ENCODE assay signal across 36 mouse cellular contexts in genomic region chr16:36389060-36389459, GRCm38 (mm10). TPM values are rescaled to one million over a fixed set of nuclear protein-coding genes. Genes with fewer than 3 reads are reported as not detected.
DNase-seq lines count a peak whose midpoint lies in the region; ATAC-seq and TF ChIP-seq lines count a peak whose summit lies in the region.
"Had no signal": no experiment of that assay in that cellular context is flagged by ENCODE, and none has a peak within 500 bp of the region (broad histone marks: within the 10 kb centered on the region; RNA-seq: fewer than 3 reads in every experiment).

No protein-coding gene starts in this region.

- no peaks in the 10 kb centered on the region for H3K9me3 ChIP-seq in kidney, embryonic 16.5 days (ENCODE audit: low read length)
- no peaks in the 10 kb centered on the region for H3K9me3 ChIP-seq in embryonic facial prominence, embryonic 12.5 days
- H3K9me3 ChIP-seq in limb, embryonic 14.5 days (ENCODE audit: control insufficient read depth, low read length), result no peaks in the 10 kb centered on the region
- H3K9me3 ChIP-seq: embryonic facial prominence, embryonic 13.5 days; heart, embryonic 10.5 days; hindbrain, embryonic 15.5 days had no signal

- H3K36me3 ChIP-seq in kidney, embryonic 16.5 days (ENCODE audit: insufficient read depth, low read length), result no peaks in the 10 kb centered on the region
- no peaks in the 10 kb centered on the region for H3K36me3 ChIP-seq in embryonic facial prominence, embryonic 12.5 days
- H3K36me3 ChIP-seq in limb, embryonic 14.5 days (ENCODE audit: control insufficient read depth, insufficient read depth, low read length), result no peaks in the 10 kb centered on the region
- H3K36me3 ChIP-seq: embryonic facial prominence, embryonic 13.5 days; heart, embryonic 10.5 days; hindbrain, embryonic 15.5 days had no signal

- H3K4me2 ChIP-seq in kidney, embryonic 16.5 days (replicated peaks; ENCODE audit: low read depth, low read length), result peak overlapping the region; percentile 20; the same call in 1 of the 2 replicates
- H3K4me2 ChIP-seq in embryonic facial prominence, embryonic 12.5 days (replicated peaks), result no peak overlapping the region
- no peak overlapping the region for H3K4me2 ChIP-seq in limb, embryonic 14.5 days (replicated peaks; ENCODE audit: low read depth, low read length, severe bottlenecking)
- H3K4me2 ChIP-seq: embryonic facial prominence, embryonic 13.5 days; hindbrain, embryonic 15.5 days; liver, embryonic 11.5 days had no signal

- H3K4me3 ChIP-seq in kidney, embryonic 16.5 days (ENCODE audit: low read length), result no peak overlapping the region
- H3K4me3 ChIP-seq in embryonic facial prominence, embryonic 12.5 days, result no peak overlapping the region
- H3K4me3 ChIP-seq in limb, embryonic 14.5 days (replicated peaks; ENCODE audit: low read length), result no peak overlapping the region
- H3K4me3 ChIP-seq: embryonic facial prominence, embryonic 13.5 days; gastrocnemius, adult 2 months; heart, embryonic 10.5 days; hindbrain, embryonic 15.5 days had no signal

- H3K9ac ChIP-seq in kidney, embryonic 16.5 days (replicated peaks; ENCODE audit: low read length), result no peak overlapping the region
- H3K9ac ChIP-seq in embryonic facial prominence, embryonic 12.5 days, result no peak overlapping the region
- H3K9ac ChIP-seq in limb, embryonic 14.5 days (ENCODE audit: low read depth, low read length, severe bottlenecking), result no peak overlapping the region
- H3K9ac ChIP-seq: embryonic facial prominence, embryonic 13.5 days; hindbrain, embryonic 15.5 days; liver, postnatal 0 days had no signal

- ATAC-seq in kidney, embryonic 16.5 days (ENCODE audit: low FRiP score, low TSS enrichment), result no peak
- 0 out of 2 replicates have a peak, but pooled peaks have one; percentile 41 for ATAC-seq in embryonic facial prominence, embryonic 12.5 days (ENCODE audit: insufficient number of reproducible peaks, insufficient read depth, low FRiP score, low TSS enrichment)
- ATAC-seq in limb, embryonic 14.5 days (ENCODE audit: low FRiP score, low read depth), result no peak
- no peak for ATAC-seq in granulocyte monocyte progenitor cell, adult 5-6 weeks (replicated peaks; ENCODE audit: poor library complexity, severe bottlenecking)
- ATAC-seq in inflammation-experienced regulatory T-cells, adult 6 months, result no peak
- ATAC-seq: activated CD4-positive, CD25-positive, alpha-beta regulatory T cell, adult 4 months; forebrain, embryonic 14.5 days; liver, postnatal 0 days had no signal

- 9% methylated on average over 4 of the region's 4 CpGs for WGBS in kidney, embryonic 16.5 days
- WGBS in embryonic facial prominence, embryonic 12.5 days, result 15% methylated on average over 4 of the region's 4 CpGs
- 20% methylated on average over 4 of the region's 4 CpGs for WGBS in limb, embryonic 14.5 days

- no peak for DNase-seq in kidney, adult 9 months
- peak; percentile 7 for DNase-seq in R1 (ENCODE audit: low read depth, low spot score)
- DNase-seq in limb, embryonic 14.5 days (ENCODE audit: low spot score), result peak; percentile 4
- DNase-seq in layer of hippocampus, postnatal 10 days (ENCODE audit: low spot score in 2 of 2), result no peak
- DNase-seq: adrenal gland, adult 8-10 months; B cell, adult 2 months; cerebellum, adult 2 months; cerebellum, postnatal 25 days; gastrocnemius, adult 2 months; kidney, adult 11 months; kidney, postnatal 4 days; liver, postnatal 0 days; lung, postnatal 14 days; midbrain, embryonic 14.5 days; right cerebral cortex, postnatal 14 days; thymus, postnatal 25 days had no signal

- H3K27ac ChIP-seq in kidney, embryonic 16.5 days (ENCODE audit: low read length), result no peak overlapping the region
- H3K27ac ChIP-seq in embryonic facial prominence, embryonic 12.5 days, result no peak overlapping the region
- H3K27ac ChIP-seq in limb, embryonic 14.5 days (replicated peaks; ENCODE audit: low read depth, low read length), result no peak overlapping the region
- H3K27ac ChIP-seq: embryonic facial prominence, embryonic 13.5 days; gastrocnemius, adult 2 months; heart, embryonic 10.5 days; hindbrain, embryonic 15.5 days had no signal

- TF ChIP-seq POLR2A in limb, embryonic 14.5 days (IDR thresholded peaks at IDR 0.05; ENCODE audit: borderline replicate concordance, extremely low read depth, insufficient read depth, insufficient read length), result no peak

- no peaks in the 10 kb centered on the region for H3K4me1 ChIP-seq in kidney, embryonic 16.5 days (ENCODE audit: insufficient read depth, low read length)
- H3K4me1 ChIP-seq in embryonic facial prominence, embryonic 12.5 days, result no peaks in the 10 kb centered on the region
- no peaks in the 10 kb centered on the region for H3K4me1 ChIP-seq in limb, embryonic 14.5 days (ENCODE audit: control insufficient read depth, insufficient read depth, low read length)
- H3K4me1 ChIP-seq: embryonic facial prominence, embryonic 13.5 days; heart, embryonic 10.5 days; hindbrain, embryonic 15.5 days had no signal

- no peaks in the 10 kb centered on the region for H3K27me3 ChIP-seq in kidney, embryonic 16.5 days (ENCODE audit: insufficient read depth, low read length)
- H3K27me3 ChIP-seq in embryonic facial prominence, embryonic 12.5 days, result no peaks in the 10 kb centered on the region
- H3K27me3 ChIP-seq in limb, embryonic 14.5 days (ENCODE audit: control insufficient read depth, insufficient read depth, low read length), result no peaks in the 10 kb centered on the region
- H3K27me3 ChIP-seq: embryonic facial prominence, embryonic 13.5 days; hindbrain, embryonic 15.5 days had no signal

RNA-seq across cellular contexts. Expression of gene Stfa2, which starts 19.2 kb away (rescaled TPM):
- polyA plus RNA-seq in kidney, embryonic 16.5 days (2015; fragmentation: Nextera tagmentation; extraction: Ambion mirVana), result 0.39 and 1.0 TPM in 2 replicates
- polyA plus RNA-seq in embryonic facial prominence, embryonic 12.5 days (2016; fragmentation: Nextera tagmentation; extraction: Ambion mirVana), result 0.79 TPM in 1 of 2 replicates, not detected in the other
- polyA plus RNA-seq in limb, embryonic 14.5 days (2012; rRNA removed), result 0.22 and 0.47 TPM in 2 replicates
- 0.76 TPM in 1 of 2 replicates, not detected in the other for polyA plus RNA-seq in limb, embryonic 14.5 days (2014; fragmentation: Nextera tagmentation; extraction: Ambion mirVana)
- total RNA-seq in granulocyte monocyte progenitor cell, adult 5-6 weeks (2014; fragmentation: Nextera tagmentation), result not detected in 2 replicates
- total RNA-seq in granulocyte monocyte progenitor cell, adult 5-6 weeks (2017), result not detected in 2 replicates
- total RNA-seq in layer of hippocampus, postnatal 10 days (2021), result under 1 TPM in 1 of 2 experiments, not detected in 1; 0.89 TPM
- polyA plus RNA-seq in inflammation-experienced regulatory T-cells, adult 6 months (2017; shearing (Covaris generic)), result not detected
- total RNA-seq: adrenal gland, adult 8-10 months; CH12.LX; gastrocnemius, adult 2 months; hematopoietic stem cell, adult 5-6 weeks; left cerebral cortex, adult 18-20 months; left cerebral cortex, postnatal 36 days; megakaryocyte-erythroid progenitor cell, adult 5-6 weeks; MEL had no signal
- polyA plus RNA-seq: activated CD4-positive, CD25-positive, alpha-beta regulatory T cell, adult 4 months; cerebellum, adult 2 months; embryonic facial prominence, embryonic 13.5 days; forebrain, embryonic 14.5 days; frontal cortex, adult 2 months; heart, embryonic 10.5 days; midbrain, embryonic 14.5 days; neural tube, embryonic 11.5 days had no signal

RNA-seq across cellular contexts. Expression of gene BC100530, which starts 21.5 kb away (rescaled TPM):
- 2.3 and 3.2 TPM in 2 replicates for polyA plus RNA-seq in kidney, embryonic 16.5 days (2015; fragmentation: Nextera tagmentation; extraction: Ambion mirVana)
- polyA plus RNA-seq in embryonic facial prominence, embryonic 12.5 days (2016; fragmentation: Nextera tagmentation; extraction: Ambion mirVana), result 4.3 and 6.6 TPM in 2 replicates
- 8.4 and 14.3 TPM in 2 replicates for polyA plus RNA-seq in limb, embryonic 14.5 days (2012; rRNA removed)
- polyA plus RNA-seq in limb, embryonic 14.5 days (2014; fragmentation: Nextera tagmentation; extraction: Ambion mirVana), result 25.2 and 42.7 TPM in 2 replicates
- not detected in 2 replicates for total RNA-seq in granulocyte monocyte progenitor cell, adult 5-6 weeks (2014; fragmentation: Nextera tagmentation)
- not detected in 2 replicates for total RNA-seq in granulocyte monocyte progenitor cell, adult 5-6 weeks (2017)
- 1 to 10 TPM in 1 of 2 experiments, not detected in 1; 4.5 TPM for total RNA-seq in layer of hippocampus, postnatal 10 days (2021)
- not detected for polyA plus RNA-seq in inflammation-experienced regulatory T-cells, adult 6 months (2017; shearing (Covaris generic))
- total RNA-seq: adrenal gland, adult 8-10 months; CH12.LX; gastrocnemius, adult 2 months; left cerebral cortex, adult 18-20 months; left cerebral cortex, postnatal 36 days; megakaryocyte-erythroid progenitor cell, adult 5-6 weeks; MEL had no signal
- polyA plus RNA-seq: activated CD4-positive, CD25-positive, alpha-beta regulatory T cell, adult 4 months; cerebellum, adult 2 months; frontal cortex, adult 2 months had no signal

RNA-seq across cellular contexts. Expression of gene BC117090, which starts 54.9 kb away (rescaled TPM):
- not detected in 2 replicates for polyA plus RNA-seq in kidney, embryonic 16.5 days (2015; fragmentation: Nextera tagmentation; extraction: Ambion mirVana)
- not detected in 2 replicates for polyA plus RNA-seq in embryonic facial prominence, embryonic 12.5 days (2016; fragmentation: Nextera tagmentation; extraction: Ambion mirVana)
- not detected in 2 replicates for polyA plus RNA-seq in limb, embryonic 14.5 days (2012; rRNA removed)
- polyA plus RNA-seq in limb, embryonic 14.5 days (2014; fragmentation: Nextera tagmentation; extraction: Ambion mirVana), result 0.77 TPM in 1 of 2 replicates, not detected in the other
- total RNA-seq in granulocyte monocyte progenitor cell, adult 5-6 weeks (2014; fragmentation: Nextera tagmentation), result not detected in 2 replicates
- not detected in 2 replicates for total RNA-seq in granulocyte monocyte progenitor cell, adult 5-6 weeks (2017)
- total RNA-seq in layer of hippocampus, postnatal 10 days (2021), result not detected
- not detected for polyA plus RNA-seq in inflammation-experienced regulatory T-cells, adult 6 months (2017; shearing (Covaris generic))
- total RNA-seq: adrenal gland, adult 8-10 months; CH12.LX; gastrocnemius, adult 2 months; gastrocnemius, postnatal 4 days; hematopoietic stem cell, adult 5-6 weeks; left cerebral cortex, adult 18-20 months; left cerebral cortex, postnatal 36 days; megakaryocyte-erythroid progenitor cell, adult 5-6 weeks; MEL had no signal
- polyA plus RNA-seq: activated CD4-positive, CD25-positive, alpha-beta regulatory T cell, adult 4 months; cerebellum, adult 2 months; embryonic facial prominence, embryonic 13.5 days; forebrain, embryonic 14.5 days; frontal cortex, adult 2 months; heart, embryonic 10.5 days; heart, postnatal 0 days; hindbrain, embryonic 15.5 days; liver, embryonic 11.5 days; midbrain, embryonic 14.5 days; neural tube, embryonic 11.5 days had no signal

Comparison
In these comparisons a context has a peak if more than half of its experiments do, and no peak if none do; other contexts are left out.
1. DNase-seq: peak in R1 (single experiment) and limb, embryonic 14.5 days (single experiment); none in kidney, adult 9 months (single experiment) and layer of hippocampus, postnatal 10 days (0 of 2).